Mouse (Mus musculus) ES-E14 (cell line): ENCODE results near the gene Nr2f1. TPM values are rescaled to one million over a fixed set of nuclear protein-coding genes. Genes with fewer than 3 reads are reported as not detected.
A peak's percentile ranks its signal among the peaks of the same experiment; 100 is the strongest.

Experiments
- DNase-seq: peaks from one replicate; pipeline ENCODE4 v3.0.0-alpha.2; 2013; ENCODE audit warnings: low read depth, low spot score
- H3K27ac ChIP-seq: 2 replicates; pipeline ENCODE4 v1.5.1; 2012; ENCODE audit warnings: low read depth, mild to moderate bottlenecking, low read length, moderate library complexity, mixed read lengths; ENCODE audit not compliant: poor library complexity, insufficient read depth, severe bottlenecking
- H3K36me3 ChIP-seq: 2 replicates; pipeline ENCODE4 v1.6.1; 2012; ENCODE audit warnings: mild to moderate bottlenecking, low read length, moderate library complexity, mixed read lengths; ENCODE audit not compliant: control insufficient read depth, poor library complexity, insufficient read depth, severe bottlenecking
- H3K4me1 ChIP-seq, 2 experiments: fragments of 150-350 bp in 1 of 2; sonication (generic) in 1 of 2; 2 replicates each; pipeline ENCODE4 v1.6.1; 2012; ENCODE audit warnings: low read length in 2 of 2, mild to moderate bottlenecking in 1 of 2, mixed read lengths in 1 of 2; ENCODE audit not compliant: control insufficient read depth in 2 of 2, insufficient read depth in 2 of 2, poor library complexity in 1 of 2
- H3K4me3 ChIP-seq, 2 experiments: fragments of 150-350 bp in 1 of 2; sonication (generic) in 1 of 2; 2 replicates each; pipeline ENCODE4 v1.5.1; 2012; ENCODE audit warnings: low read length in 2 of 2, low read depth in 1 of 2, mild to moderate bottlenecking in 1 of 2, mixed read lengths in 1 of 2; ENCODE audit not compliant: insufficient read depth in 1 of 2, poor library complexity in 1 of 2, severe bottlenecking in 1 of 2
- H3K9ac ChIP-seq: 2 replicates; pipeline ENCODE4 v1.6.1; 2012; ENCODE audit warnings: low read depth, mild to moderate bottlenecking, low read length, mixed read lengths; ENCODE audit not compliant: poor library complexity, insufficient read depth, severe bottlenecking
- H3K9me3 ChIP-seq: fragments of 150-350 bp; sonication (generic); 2 replicates; pipeline ENCODE4 v1.6.1; 2012; ENCODE audit warnings: low read depth, mild to moderate bottlenecking, low read length; ENCODE audit not compliant: control insufficient read depth, insufficient read depth
- CHD2 ChIP-seq: IDR thresholded peaks from 2 replicates; pipeline ENCODE4 v1.6.1; 2014; ENCODE audit warnings: mild to moderate bottlenecking, low read depth, low read length, inconsistent platforms
- HCFC1 ChIP-seq: IDR thresholded peaks from 2 replicates; pipeline ENCODE4 v1.6.1; 2012; ENCODE audit warnings: low read length, inconsistent platforms, borderline replicate concordance; ENCODE audit not compliant: insufficient read depth
- MAFK ChIP-seq: IDR thresholded peaks from 2 replicates; pipeline ENCODE4 v1.6.1; 2014; ENCODE audit warnings: mild to moderate bottlenecking, low read depth, low read length, inconsistent platforms; ENCODE audit not compliant: insufficient read depth
- ZC3H11A ChIP-seq: IDR thresholded peaks from 2 replicates; pipeline ENCODE4 v1.6.1; 2012; ENCODE audit warnings: low read depth, mild to moderate bottlenecking, inconsistent platforms, low read length, borderline replicate concordance
- ZNF384 ChIP-seq: IDR thresholded peaks from 2 replicates; pipeline ENCODE4 v1.6.1; 2012; ENCODE audit warnings: low read depth, low read length, inconsistent platforms
- in situ Hi-C, 2 experiments: fragments of 600-800 bp; cut with MboI; formaldehyde crosslinking; loops; one replicate each; pipeline ENCODE4 v1.15.1; 2025; ENCODE audit warnings: low sequenced_read_pairs in 2 of 2, inconsistent platforms in 1 of 2; ENCODE audit not compliant: unreplicated experiment in 2 of 2
- total RNA-seq: library from RNA; depleted of rRNA; stranded (reverse); fragments of 300-350 nt; gene quantifications from 2 replicates; pipeline ENCODE4 v1.2.3, GENCODE M21; 2012

Nr2f1 gene
- total RNA-seq, 1 experiment: 1.9 TPM

DNA sequence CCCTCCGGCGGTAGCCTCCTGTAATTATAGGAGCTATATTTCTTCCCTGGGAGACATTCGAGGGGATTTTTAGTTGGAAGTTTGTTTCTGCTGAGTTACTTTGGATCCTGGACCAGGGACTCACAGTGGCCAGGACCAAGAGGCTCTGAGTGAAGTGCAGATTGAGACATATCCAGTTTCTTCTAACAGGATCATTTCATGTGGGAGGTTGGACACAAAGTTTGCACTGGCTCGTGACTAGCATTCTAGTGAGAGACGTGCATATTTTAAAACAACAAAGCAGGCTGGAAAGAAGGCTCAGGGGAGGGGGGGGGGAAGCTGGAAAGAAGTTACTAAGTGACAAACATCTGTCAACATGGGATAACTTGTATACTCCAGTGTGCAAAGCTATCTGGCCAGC, 16.6 kb downstream of the Nr2f1 start:
- in situ Hi-C loops: loop anchor here in 1 of 2 experiments (10.0 to 25.0 kb wide), 2 partner anchors 198 to 1346 kb away; no protein-coding TSS in a partner anchor
- TF ChIP-seq ZC3H11A: no peak
- TF ChIP-seq MAFK: no peak
- no peak for TF ChIP-seq HCFC1
- TF ChIP-seq CHD2: no peak
- TF ChIP-seq ZNF384: no peak
- no peaks in the 10 kb centered on the region for H3K36me3 ChIP-seq
- DNase-seq: no peak
- no peaks in the 10 kb centered on the region for H3K9me3 ChIP-seq
- H3K4me1 ChIP-seq: no peaks in the 10 kb centered on the region
- H3K27ac ChIP-seq: no peak overlapping the region
- H3K4me3 ChIP-seq: no peak overlapping the region
- no peak overlapping the region for H3K9ac ChIP-seq

DNA sequence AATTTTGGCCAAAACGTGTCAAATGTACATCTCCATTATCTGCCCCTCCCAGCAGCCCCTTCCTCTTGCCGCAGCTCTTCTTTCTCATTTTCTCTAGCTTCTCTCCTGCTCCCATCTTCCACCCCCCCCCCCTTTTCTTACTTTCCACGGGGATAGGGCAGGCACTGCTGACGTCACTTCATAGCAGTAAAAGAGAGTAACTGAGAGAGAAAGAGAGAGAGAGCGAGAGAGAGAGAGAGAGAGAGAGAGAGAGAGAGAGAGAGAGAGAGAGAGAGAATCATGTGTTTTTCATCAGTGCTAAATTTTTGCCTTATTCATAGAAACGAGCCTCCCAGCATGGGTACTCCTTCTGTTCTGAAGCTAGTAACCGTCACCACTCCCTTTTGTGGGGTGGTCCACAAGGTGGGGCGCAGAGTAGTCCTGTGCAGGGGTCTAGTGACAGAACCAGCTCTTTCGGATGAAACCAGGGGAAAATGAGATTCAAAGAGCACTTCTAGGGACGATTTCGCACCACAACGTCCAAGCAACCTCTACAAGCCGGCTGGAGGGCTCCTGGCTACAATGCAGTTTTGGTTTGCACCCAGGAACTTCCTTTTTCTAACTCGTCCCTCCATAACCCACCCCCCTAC, 17.5 kb downstream of the Nr2f1 start:
- no peaks in the 10 kb centered on the region for H3K9me3 ChIP-seq
- no peak for DNase-seq
- no peaks in the 10 kb centered on the region for H3K36me3 ChIP-seq
- H3K4me1 ChIP-seq: no peaks in the 10 kb centered on the region
- H3K9ac ChIP-seq: no peak overlapping the region
- no peak overlapping the region for H3K4me3 ChIP-seq
- no peak for TF ChIP-seq ZC3H11A
- TF ChIP-seq CHD2: no peak
- TF ChIP-seq HCFC1: no peak
- no peak for TF ChIP-seq ZNF384
- no peak for TF ChIP-seq MAFK
- no peak overlapping the region for H3K27ac ChIP-seq
- in situ Hi-C loops: loop anchor here in 1 of 2 experiments (10.0 to 25.0 kb wide), 2 partner anchors 197 to 1345 kb away; no protein-coding TSS in a partner anchor

DNA sequence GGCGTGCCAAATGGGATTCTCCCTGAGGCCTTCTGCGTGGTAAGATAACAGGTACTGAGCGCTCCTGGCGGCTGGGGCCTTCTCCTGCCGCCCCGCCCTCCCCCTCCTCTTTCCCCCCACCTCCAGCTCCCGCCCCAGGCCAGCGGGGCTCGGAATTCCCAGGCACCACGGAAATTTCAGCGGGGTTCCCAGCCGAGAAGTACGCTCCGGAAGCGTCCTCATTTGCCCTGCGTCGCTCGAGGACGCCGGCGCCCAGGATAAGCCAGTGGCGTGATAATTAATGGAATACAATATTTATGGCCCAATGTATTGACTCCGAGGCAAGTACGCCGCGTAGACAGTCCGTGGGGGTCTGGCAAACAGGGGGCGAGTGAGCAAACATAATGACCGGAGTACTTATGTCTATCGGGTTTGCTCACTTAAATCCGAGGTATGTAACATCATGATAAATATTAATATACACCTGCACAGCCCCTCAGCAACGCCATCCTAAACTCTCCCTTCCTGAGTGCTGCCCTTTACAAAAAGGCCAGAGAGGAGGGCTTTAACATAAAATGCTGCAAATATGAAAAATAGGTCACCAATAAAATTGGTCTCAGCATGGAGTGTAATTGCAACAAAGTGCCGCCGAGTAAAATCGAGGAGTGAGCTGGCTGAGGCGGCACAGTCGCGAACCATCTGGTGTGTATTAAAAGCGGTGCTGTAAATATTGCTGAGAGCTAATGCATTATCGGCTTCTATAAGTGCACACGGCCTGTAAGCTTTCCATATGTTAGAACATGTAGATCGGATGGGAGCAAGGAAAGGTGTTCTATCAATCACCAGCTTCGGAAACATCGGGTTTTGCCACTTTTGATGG, 18.3 kb downstream of the Nr2f1 start:
- TF ChIP-seq ZNF384: no peak
- no peak for TF ChIP-seq ZC3H11A
- no peak for DNase-seq
- H3K36me3 ChIP-seq: no peaks in the 10 kb centered on the region
- peak overlapping the region in 1 of 2 experiments; percentile 30; a peak in 1 of 4 replicates for H3K4me3 ChIP-seq
- no peaks in the 10 kb centered on the region for H3K4me1 ChIP-seq
- in situ Hi-C loops: loop anchor here in 1 of 2 experiments (10.0 to 25.0 kb wide), 2 partner anchors 196 to 1344 kb away; no protein-coding TSS in a partner anchor
- no peak overlapping the region for H3K9ac ChIP-seq
- no peaks in the 10 kb centered on the region for H3K9me3 ChIP-seq
- no peak overlapping the region for H3K27ac ChIP-seq

DNA sequence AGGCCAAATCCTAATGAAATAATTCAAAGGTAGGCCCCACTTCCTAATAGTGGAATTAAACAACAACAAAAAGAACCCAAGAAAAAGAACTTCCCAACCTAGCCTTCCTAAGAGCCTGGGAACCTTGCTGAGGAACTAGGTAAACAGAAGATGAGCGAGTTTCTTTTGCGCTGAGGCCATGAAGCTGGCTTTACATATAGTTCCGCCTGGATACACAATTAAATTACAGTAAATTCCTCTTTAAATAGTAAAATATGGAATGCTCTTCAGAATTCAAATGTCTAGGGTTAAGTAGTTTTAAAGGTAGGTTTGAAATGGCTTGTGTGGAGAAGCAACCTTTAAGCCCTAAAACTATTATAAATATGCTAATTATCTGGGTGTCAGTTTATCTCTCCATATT, 19.3 kb downstream of the Nr2f1 start:
- no peak overlapping the region for H3K27ac ChIP-seq
- H3K4me1 ChIP-seq: no peaks in the 10 kb centered on the region
- no peaks in the 10 kb centered on the region for H3K9me3 ChIP-seq
- TF ChIP-seq MAFK: no peak
- no peak for TF ChIP-seq CHD2
- TF ChIP-seq ZC3H11A: no peak
- no peak for TF ChIP-seq ZNF384
- no peak for TF ChIP-seq HCFC1
- H3K9ac ChIP-seq: no peak overlapping the region
- no peaks in the 10 kb centered on the region for H3K36me3 ChIP-seq
- no peak overlapping the region for H3K4me3 ChIP-seq
- no peak for DNase-seq
- in situ Hi-C loops: loop anchor here in 1 of 2 experiments (10.0 to 25.0 kb wide), 2 partner anchors 195 to 1343 kb away; no protein-coding TSS in a partner anchor
